Mouse (Mus musculus) ES-Bruce4 (cell line): ENCODE measurements around the gene Ap1m2.
"Not testable (repeated sequence)": the region's sequence is repeated elsewhere in the genome, so short reads cannot be mapped to it uniquely, and the experiment has no call there.

Experiments
- CTCF ChIP-seq: IDR thresholded peaks from one replicate; pipeline ENCODE4 v1.8.1; 2011; ENCODE audit warnings: low read depth, low read length
- POLR2A ChIP-seq: IDR thresholded peaks from one replicate; pipeline ENCODE4 v1.8.1; 2011; ENCODE audit warnings: low read length; ENCODE audit not compliant: insufficient read depth

- TF ChIP-seq CTCF, POLR2A: not testable (repeated sequence)
These were observed 42.5 kb downstream of the Ap1m2 start for GRCm38 (mm10) chr9:21269590-21269989.
